Mouse (Mus musculus): Measurements from ENCODE around the gene Hexa.

The Hexa gene

DNA sequence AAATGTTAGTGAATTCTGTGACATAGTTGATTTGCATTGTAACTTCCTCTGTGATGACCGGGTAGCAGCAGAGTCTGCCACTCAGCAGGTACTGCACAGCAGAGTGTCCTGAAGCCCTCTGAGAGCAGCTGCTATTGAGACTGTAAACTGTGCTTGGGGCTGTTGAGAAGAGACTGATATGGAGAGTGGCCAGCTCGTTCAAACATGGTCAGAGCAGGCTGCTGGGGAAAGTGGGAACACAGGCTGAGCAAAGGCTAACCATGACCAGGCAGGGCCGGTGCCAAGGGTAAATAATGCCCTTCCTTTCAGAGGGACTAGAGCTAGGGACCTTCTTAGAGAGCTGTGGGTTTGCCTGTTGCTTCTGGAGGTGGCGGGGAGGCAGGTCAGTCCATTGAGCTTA is 14.4 kb downstream of the Hexa start:
- no peak for DNase-seq (ENCODE audit: low spot score in 2 of 2)

DNA sequence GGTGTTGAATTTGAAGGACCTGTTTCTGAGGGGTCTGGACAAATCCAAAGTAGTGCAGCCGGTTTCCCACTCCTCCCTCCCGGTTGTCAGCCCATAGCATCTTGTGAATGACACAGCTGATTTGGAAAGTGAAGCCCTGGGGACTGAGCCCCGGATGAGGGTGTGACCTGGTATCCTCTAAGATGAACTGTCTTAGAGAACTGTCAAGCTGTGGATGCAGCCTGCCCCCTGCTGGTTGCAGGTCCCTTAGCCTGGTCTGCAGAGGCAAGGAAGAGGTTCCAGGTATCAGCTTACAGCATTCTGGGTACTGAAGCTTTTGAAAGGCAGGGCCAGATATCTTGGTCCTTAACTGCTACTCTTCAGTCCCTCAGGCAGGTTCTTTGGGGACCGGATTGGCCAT is 26.3 kb downstream of the Hexa start:
- DNase-seq (ENCODE audit: low spot score in 2 of 2): peak; percentile 50 to 84

DNA sequence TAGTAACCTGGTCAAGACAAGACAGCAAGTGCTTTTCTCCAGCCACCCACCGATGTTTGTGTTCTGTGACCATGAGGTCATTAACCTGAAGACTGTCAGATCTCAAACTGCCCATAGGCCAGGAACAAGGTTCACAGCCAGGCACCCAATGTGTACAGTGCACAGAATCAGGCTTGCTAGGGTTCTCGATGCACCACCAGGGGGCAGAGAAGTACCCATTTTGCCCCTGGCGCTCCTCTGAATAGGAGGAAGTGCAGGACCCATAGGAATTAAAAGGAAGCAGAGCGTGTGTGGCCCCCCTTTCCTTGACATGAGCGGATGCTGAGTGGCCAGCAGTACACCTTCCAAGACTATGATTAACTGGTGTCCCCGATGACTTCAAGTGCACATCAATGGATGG is 27.8 kb downstream of the Hexa start:
- peak in 1 of 2 experiments; percentile 68 for DNase-seq (ENCODE audit: low spot score in 2 of 2)

DNA sequence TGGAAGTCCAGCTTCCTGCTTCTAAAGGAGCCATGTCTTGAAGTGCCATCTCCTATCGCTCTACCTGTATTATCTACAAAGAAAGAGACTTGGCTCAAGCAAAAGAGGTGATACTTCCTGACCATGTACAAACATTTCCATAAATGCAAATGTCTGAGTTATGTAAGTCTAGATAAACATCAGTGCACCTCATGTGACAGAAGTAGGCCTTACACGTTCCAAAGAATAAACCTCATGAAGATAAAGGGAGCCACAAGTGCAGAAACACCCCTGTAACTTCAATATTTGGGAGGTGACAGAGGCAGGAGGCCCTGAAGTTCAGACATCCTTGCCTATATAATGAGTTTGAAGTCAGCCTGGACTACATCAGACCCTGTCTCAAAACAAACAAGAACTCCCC is 32.5 kb downstream of the Hexa start:
- DNase-seq (ENCODE audit: low spot score in 2 of 2): no peak

DNA sequence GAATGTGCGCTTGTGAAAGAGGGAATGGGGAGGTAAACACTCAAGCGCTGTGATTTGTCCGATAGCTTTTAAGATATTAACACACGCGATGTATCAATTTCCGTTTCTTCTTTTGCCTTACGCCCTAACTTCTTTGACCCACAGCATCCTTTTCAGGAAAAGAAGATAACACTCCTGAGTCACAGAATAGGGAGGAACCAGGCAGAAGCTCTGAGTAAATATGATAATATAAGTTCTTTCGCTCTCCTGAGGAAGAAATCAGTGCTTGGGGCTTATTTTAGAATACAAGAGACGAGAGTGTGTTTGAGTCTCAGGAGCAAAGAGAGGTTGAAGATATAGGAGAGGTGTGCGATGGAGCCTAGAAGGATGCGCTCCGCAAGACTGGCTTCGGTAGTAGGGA is 38.1 kb downstream of the Hexa start:
- no peak for DNase-seq (ENCODE audit: low spot score in 2 of 2)

DNA sequence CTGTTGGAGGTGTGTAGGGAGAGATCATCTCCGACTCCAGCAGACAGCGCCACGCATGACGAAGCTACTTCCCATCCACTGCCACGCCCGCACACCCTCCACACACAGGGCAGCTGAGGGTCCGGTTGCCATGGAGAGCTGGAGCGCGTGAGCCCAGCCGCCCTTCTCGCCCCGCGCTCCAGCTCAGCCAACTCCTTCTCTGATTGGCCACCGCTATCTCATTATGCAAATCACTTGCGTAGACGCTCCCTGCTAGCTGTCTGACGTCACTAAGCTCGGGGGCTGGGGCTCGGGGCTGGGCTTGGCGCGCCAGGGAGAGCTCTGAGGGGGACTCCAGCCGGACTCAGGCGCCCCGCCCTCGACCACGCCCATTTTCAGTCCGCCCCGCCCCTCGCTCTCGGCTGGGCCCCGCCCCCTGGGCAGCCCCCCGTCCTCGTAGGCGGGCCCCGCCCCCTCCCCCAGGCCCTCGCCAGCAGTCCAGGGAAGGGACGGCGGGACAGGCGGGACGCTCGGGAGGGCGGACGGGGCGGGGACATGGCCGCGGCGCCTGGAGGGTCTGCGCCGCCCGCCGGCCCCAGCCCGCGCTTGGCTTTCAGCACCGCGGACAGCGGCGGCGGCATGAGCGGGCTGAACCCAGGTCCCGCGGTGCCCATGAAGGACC is 38.6 kb downstream of the Hexa start, which contains the start of gene Celf6:
Gene Celf6 (plus strand): TSS at position 74 of the 661 bp plus-strand sequence.
- peak; percentile 34 to 71 for DNase-seq (ENCODE audit: low spot score in 2 of 2)

DNA sequence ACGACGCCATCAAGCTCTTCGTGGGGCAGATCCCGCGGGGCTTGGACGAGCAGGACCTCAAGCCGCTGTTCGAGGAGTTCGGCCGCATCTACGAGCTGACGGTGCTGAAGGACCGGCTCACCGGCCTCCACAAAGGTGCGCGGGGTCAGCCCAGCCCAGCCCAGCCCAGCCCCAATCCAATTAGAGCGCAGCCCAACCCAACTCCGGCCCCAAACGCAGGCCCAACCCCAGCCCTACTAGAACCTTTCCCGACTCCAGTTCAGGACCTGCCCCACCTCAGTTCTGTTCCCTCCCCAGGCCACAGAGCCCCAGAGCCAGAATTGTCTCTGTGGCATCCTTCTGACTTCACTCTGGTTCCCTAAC is 39.1 kb downstream of the Hexa start:
- DNase-seq (ENCODE audit: low spot score in 2 of 2): no peak

DNA sequence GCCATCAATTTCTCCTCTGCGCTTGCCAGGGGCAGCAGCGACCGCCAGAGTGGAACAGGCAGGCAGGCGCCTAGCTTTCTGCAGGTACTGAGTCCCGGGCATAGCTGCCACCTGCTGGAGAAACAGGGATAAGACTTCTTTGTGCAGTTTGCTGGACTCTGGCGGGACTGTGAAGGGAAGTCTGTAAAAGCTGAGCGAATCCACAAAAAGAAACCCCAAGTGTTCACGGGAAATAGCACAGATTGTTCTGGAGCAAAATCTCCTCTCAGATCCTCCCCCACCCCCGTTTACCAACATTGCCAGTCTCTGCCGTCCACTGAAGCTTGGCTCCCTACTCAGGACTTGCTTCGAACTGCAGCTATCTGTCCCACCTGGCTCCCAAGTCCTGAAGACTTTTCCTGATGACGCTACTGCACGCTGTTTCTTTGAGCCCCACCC is 45.5 kb downstream of the Hexa start:
- peak; percentile 23 to 67 for DNase-seq (ENCODE audit: low spot score in 2 of 2)

DNA sequence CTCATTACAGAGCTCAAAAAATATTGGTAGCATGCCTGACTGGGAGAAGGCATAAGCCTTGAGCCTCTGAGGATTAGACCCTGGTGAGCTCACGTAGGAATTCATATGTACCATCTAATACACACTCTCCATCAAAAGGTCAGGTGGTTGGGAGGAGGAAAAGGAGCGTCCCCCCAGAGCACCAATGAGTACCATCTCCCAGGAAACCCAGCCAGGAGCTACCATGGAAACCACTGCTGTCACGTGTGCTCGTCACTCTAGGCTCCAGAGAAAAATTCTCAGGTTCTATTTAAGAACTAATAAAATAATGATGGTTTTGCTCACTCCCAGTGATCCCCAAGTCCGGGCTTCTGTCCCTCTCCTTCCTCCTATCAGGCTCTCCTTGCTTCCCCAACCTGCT is 48.9 kb downstream of the Hexa start:
- DNase-seq (ENCODE audit: low spot score in 2 of 2): no peak

DNA sequence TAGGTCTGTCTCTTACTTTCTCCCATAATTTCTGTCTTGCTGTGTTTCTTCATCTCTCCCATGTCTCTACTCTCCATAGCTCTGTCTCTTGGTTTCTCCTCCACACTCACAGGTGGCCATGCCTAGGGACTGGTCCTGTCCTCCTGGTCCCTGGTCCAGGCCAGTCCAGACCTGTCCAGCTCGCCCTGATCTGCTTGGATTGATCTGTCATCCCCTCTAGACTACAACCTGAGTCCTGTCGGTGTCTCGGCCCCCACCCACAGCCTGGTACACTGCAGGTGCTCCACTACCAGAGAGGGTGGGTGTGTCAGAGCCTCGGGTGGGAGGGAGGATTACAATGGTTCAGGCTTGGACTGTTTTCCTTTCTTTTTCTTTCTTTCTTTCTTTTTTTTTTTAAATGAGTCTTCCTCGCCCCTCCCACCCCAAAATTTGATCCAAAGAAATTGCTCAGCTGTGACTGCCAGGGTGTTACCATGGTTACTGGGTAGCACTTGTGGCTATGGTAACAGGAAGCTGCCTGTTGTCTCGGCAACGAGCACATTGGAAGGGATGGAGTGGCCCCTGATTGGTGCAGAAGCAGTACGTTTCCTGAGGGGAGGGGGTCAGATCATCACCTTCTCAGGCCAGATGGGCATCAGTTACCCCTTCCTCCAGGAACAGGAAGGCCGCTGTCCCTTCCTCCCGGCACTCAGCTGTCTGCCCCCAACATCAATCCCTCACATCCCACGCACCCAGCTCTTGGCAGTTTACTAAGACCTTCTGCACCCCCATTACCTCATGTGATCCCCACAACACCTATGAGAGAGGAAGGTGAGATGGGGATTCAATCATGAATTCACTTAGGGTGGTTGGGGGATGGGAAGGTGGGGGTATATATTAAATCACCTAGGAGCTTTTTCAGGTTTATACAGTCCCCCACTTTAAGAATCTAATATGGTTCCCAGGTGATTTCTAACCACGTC is 49.7 kb downstream of the Hexa start:
- no peak for DNase-seq (ENCODE audit: low spot score in 2 of 2)

DNA sequence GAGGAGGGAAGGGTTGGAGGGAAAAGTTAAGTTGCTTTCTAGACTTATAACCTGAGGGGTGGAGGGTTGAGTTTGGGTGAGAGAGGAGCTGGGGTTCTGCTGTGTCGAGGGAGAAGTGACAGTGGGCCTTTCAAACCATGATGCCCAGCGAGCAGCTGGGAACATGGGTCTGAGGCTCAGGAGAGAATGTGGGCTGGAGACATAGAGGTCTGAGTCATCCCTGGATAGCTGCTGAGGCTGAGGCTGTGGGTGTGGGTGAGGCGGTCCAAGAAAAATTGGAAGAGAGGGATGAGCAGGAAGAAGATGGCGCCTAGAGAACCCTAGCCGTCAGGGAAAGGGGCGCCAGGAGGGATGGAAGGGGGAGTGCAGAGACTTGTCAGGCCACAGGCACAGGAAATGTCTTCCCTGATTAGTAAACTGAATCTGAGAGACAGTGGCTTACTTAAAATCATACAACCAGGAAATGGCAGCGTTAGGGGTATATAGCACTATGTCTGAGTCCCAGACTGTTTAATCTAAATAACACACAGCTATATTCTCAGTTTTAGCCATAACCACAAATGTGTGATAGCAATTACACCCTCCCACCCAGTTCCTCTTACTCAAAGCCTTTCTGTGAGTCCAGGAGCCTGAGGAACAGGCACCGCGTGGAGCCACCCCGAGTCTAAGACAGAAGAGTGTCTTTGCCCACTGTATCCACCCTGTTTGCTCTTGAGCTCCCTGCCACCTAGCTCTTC is 50.5 kb downstream of the Hexa start:
- DNase-seq (ENCODE audit: low spot score in 2 of 2): no peak

DNA sequence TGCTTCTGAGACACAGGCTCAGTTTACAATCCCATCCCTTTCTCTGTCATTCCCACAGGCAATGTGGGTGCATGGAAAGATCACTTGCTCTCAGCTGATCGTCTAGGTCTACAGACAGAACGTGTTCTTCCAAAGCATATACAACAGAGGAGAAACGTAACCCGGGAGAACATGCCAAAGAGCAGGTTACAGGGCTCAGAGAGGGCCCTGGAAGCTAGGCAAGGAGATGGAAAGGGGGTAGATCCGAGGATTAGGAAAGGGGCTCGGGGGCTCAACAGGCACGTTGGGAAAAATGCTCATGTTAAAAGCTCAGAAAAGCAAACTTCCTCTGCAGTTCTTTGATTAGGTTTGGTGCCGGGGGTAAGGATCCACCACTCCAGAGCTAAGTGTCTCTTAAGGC is 62.3 kb downstream of the Hexa start:
- no peak for DNase-seq (ENCODE audit: low spot score in 2 of 2)

DNA sequence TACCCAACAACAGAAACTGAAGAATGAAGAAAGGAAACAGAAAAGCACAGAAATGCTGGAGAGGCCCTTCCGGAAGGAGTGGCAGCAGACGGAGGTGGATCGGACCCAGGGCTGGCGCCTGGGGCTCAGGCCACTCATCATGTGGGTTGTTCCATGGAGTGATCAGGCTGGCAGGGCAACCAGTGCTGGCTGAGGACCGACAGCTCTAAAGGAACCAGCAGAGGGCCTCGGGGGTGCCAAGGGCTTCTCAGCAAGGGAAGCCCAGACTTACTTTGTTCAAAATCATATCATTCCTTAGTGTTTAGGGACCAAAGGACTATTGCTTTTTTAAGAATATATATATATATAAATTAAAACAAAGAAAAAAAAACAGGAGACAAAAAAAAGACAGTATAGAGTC is 66.6 kb downstream of the Hexa start:
- no peak for DNase-seq (ENCODE audit: low spot score in 2 of 2)

DNA sequence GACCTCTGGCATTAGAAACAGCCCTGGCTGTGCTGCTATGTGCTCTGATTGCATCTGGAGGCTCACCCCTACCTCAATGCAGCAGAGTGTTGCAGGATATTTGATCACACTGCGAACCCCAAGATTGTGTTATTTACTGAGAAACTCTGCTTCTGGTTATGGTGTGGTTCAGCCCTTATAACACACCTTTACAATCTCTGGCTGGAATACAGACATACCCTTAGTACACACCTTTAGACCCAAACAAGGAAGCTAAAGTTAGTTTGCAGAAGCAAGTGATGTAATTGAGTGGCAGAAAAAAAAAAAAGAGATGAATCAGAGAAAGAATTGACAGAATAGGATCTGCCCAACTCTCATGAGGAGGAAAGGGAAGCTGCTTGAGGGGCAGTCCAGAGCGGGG is 71.6 kb downstream of the Hexa start:
- DNase-seq (ENCODE audit: low spot score in 2 of 2): no peak

Measured in spleen, postnatal 10 days (tissue).